Mouse (Mus musculus): ENCODE results near the gene Spaca4. TPM values are rescaled to one million over a fixed set of nuclear protein-coding genes. Genes with fewer than 3 reads are reported as not detected.

Gene Spaca4
- polyA plus RNA-seq, 1 experiment from 2014 or later = not detected

- ATAC-seq (ENCODE audit: low FRiP score) (peak; percentile 69), DNase-seq (ENCODE audit: low spot score) (peak; percentile 100)
- Histone ChIP-seq H3K4me2 (replicated peaks; ENCODE audit: low read depth, low read length) (peak within 1 kb of the TSS; percentile 84), H3K9me3 (ENCODE audit: control insufficient read depth, low read length) (no peaks in the 10 kb centered on the region), H3K4me3 (ENCODE audit: low read depth, low read length) (peak within 1 kb of the TSS; percentile 93), H3K9ac (ENCODE audit: low read depth, low read length) (peak within 1 kb of the TSS; percentile 95), H3K36me3 (ENCODE audit: control insufficient read depth, insufficient read depth, low read length) (peaks cover 10% of the 10 kb centered on the region), H3K4me1 (replicated peaks; ENCODE audit: control insufficient read depth, insufficient read depth, low read length) (peaks cover 17% of the 10 kb centered on the region), H3K27ac (ENCODE audit: low read depth, low read length) (peak within 1 kb of the TSS; percentile 81), H3K27me3 (ENCODE audit: control insufficient read depth, insufficient read depth, low read length) (no peaks in the 10 kb centered on the region)
- WGBS = 0% methylated on average over 39 of the region's 41 CpGs
These were observed 7.7 kb downstream of the Spaca4 start, which contains the start of gene Sphk2 for GRCm38 (mm10) chr7:45717918-45718297. Gene Sphk2, minus strand, starts transcription at chr7:45718002.

- H3K9ac ChIP-seq (ENCODE audit: low read depth, low read length) = peak overlapping the region; percentile 90
- peaks cover 14% of the 10 kb centered on the region for H3K36me3 ChIP-seq (ENCODE audit: control insufficient read depth, insufficient read depth, low read length)
- no peaks in the 10 kb centered on the region for H3K27me3 ChIP-seq (ENCODE audit: control insufficient read depth, insufficient read depth, low read length)
- H3K9me3 ChIP-seq (ENCODE audit: control insufficient read depth, low read length) = no peaks in the 10 kb centered on the region
- H3K4me1 ChIP-seq (replicated peaks; ENCODE audit: control insufficient read depth, insufficient read depth, low read length) = peaks cover 17% of the 10 kb centered on the region
- DNase-seq (ENCODE audit: low spot score) = no peak
- ATAC-seq (ENCODE audit: low FRiP score) = peak; percentile 47
- H3K27ac ChIP-seq (ENCODE audit: low read depth, low read length) = peak overlapping the region; percentile 81
- peak overlapping the region; percentile 93 for H3K4me3 ChIP-seq (ENCODE audit: low read depth, low read length)
- peak overlapping the region; percentile 84 for H3K4me2 ChIP-seq (replicated peaks; ENCODE audit: low read depth, low read length)
- 11% methylated on average over 31 of the region's 31 CpGs for WGBS
These were observed 8.4 kb downstream of the Spaca4 start for GRCm38 (mm10) chr7:45716952-45717917.

GRCm38 (mm10) chr7:45716460-45716857 lies 9.2 kb downstream of the Spaca4 start:
- no peak for DNase-seq (ENCODE audit: low spot score)
- Histone ChIP-seq H3K27me3 (ENCODE audit: control insufficient read depth, insufficient read depth, low read length) (no peaks in the 10 kb centered on the region), H3K4me1 (replicated peaks; ENCODE audit: control insufficient read depth, insufficient read depth, low read length) (peaks cover 17% of the 10 kb centered on the region), H3K9ac (ENCODE audit: low read depth, low read length) (no peak overlapping the region), H3K4me3 (ENCODE audit: low read depth, low read length) (peak overlapping the region; percentile 93; the same call in 1 of the 2 replicates), H3K36me3 (ENCODE audit: control insufficient read depth, insufficient read depth, low read length) (peaks cover 17% of the 10 kb centered on the region), H3K27ac (ENCODE audit: low read depth, low read length) (no peak overlapping the region), H3K9me3 (ENCODE audit: control insufficient read depth, low read length) (no peaks in the 10 kb centered on the region), H3K4me2 (replicated peaks; ENCODE audit: low read depth, low read length) (peak overlapping the region; percentile 86; the same call in 1 of the 2 replicates)
- no peak for ATAC-seq (ENCODE audit: low FRiP score)
- WGBS = 86% methylated on average over 3 of the region's 3 CpGs

GRCm38 (mm10) chr7:45715741-45716459 lies 9.7 kb downstream of the Spaca4 start:
- peak overlapping the region; percentile 86 for H3K4me2 ChIP-seq (replicated peaks; ENCODE audit: low read depth, low read length)
- 87% methylated on average over 19 of the region's 19 CpGs for WGBS
- H3K9ac ChIP-seq (ENCODE audit: low read depth, low read length) = 0 out of 2 replicates have a peak overlapping the region, but pooled peaks have one; percentile 17
- no peaks in the 10 kb centered on the region for H3K27me3 ChIP-seq (ENCODE audit: control insufficient read depth, insufficient read depth, low read length)
- ATAC-seq (ENCODE audit: low FRiP score) (no peak), DNase-seq (ENCODE audit: low spot score) (no peak)
- H3K27ac ChIP-seq (ENCODE audit: low read depth, low read length) = peak overlapping the region; percentile 34; the same call in 1 of the 2 replicates
- H3K36me3 ChIP-seq (ENCODE audit: control insufficient read depth, insufficient read depth, low read length) = peaks cover 15% of the 10 kb centered on the region
- H3K4me3 ChIP-seq (ENCODE audit: low read depth, low read length) = peak overlapping the region; percentile 65
- H3K4me1 ChIP-seq (replicated peaks; ENCODE audit: control insufficient read depth, insufficient read depth, low read length) = peaks cover 17% of the 10 kb centered on the region
- H3K9me3 ChIP-seq (ENCODE audit: control insufficient read depth, low read length) = no peaks in the 10 kb centered on the region

GRCm38 (mm10) chr7:45715090-45715708 lies 10.4 kb downstream of the Spaca4 start, which contains the start of gene Rpl18:
Gene Rpl18, plus strand, starts transcription at chr7:45715457.
- no peaks in the 10 kb centered on the region for H3K9me3 ChIP-seq (ENCODE audit: control insufficient read depth, low read length)
- peak within 1 kb of the TSS; percentile 65 for H3K4me3 ChIP-seq (ENCODE audit: low read depth, low read length)
- ATAC-seq (ENCODE audit: low FRiP score) (peak; percentile 91), DNase-seq (ENCODE audit: low spot score) (peak; percentile 95)
- H3K4me1 ChIP-seq (replicated peaks; ENCODE audit: control insufficient read depth, insufficient read depth, low read length) = peaks cover 17% of the 10 kb centered on the region
- no peaks in the 10 kb centered on the region for H3K27me3 ChIP-seq (ENCODE audit: control insufficient read depth, insufficient read depth, low read length)
- peak within 1 kb of the TSS; percentile 86 for H3K4me2 ChIP-seq (replicated peaks; ENCODE audit: low read depth, low read length)
- H3K9ac ChIP-seq (ENCODE audit: low read depth, low read length) = peak within 1 kb of the TSS; percentile 71
- 8% methylated on average over 34 of the region's 34 CpGs for WGBS
- H3K27ac ChIP-seq (ENCODE audit: low read depth, low read length) = peak within 1 kb of the TSS; percentile 34; the same call in 1 of the 2 replicates
- peaks cover 16% of the 10 kb centered on the region for H3K36me3 ChIP-seq (ENCODE audit: control insufficient read depth, insufficient read depth, low read length)

- 9% methylated on average over 14 of the region's 14 CpGs for WGBS
- ATAC-seq (ENCODE audit: low FRiP score) = peak; percentile 61; the same call in 1 of the 2 replicates
- Histone ChIP-seq H3K9ac (ENCODE audit: low read depth, low read length) (peak overlapping the region; percentile 71), H3K36me3 (ENCODE audit: control insufficient read depth, insufficient read depth, low read length) (peaks cover 13% of the 10 kb centered on the region), H3K27ac (ENCODE audit: low read depth, low read length) (no peak overlapping the region), H3K4me2 (replicated peaks; ENCODE audit: low read depth, low read length) (peak overlapping the region; percentile 86), H3K27me3 (ENCODE audit: control insufficient read depth, insufficient read depth, low read length) (no peaks in the 10 kb centered on the region), H3K4me3 (ENCODE audit: low read depth, low read length) (peak overlapping the region; percentile 65), H3K9me3 (ENCODE audit: control insufficient read depth, low read length) (no peaks in the 10 kb centered on the region), H3K4me1 (replicated peaks; ENCODE audit: control insufficient read depth, insufficient read depth, low read length) (peaks cover 21% of the 10 kb centered on the region)
- no peak for DNase-seq (ENCODE audit: low spot score)
These were observed 11.0 kb downstream of the Spaca4 start for GRCm38 (mm10) chr7:45714630-45715089.

GRCm38 (mm10) chr7:45713881-45714520 lies 11.6 kb downstream of the Spaca4 start:
- ATAC-seq (ENCODE audit: low FRiP score) (no peak), DNase-seq (ENCODE audit: low spot score) (no peak)
- H3K4me1 ChIP-seq (replicated peaks; ENCODE audit: control insufficient read depth, insufficient read depth, low read length) = peaks cover 23% of the 10 kb centered on the region
- no peak overlapping the region for H3K9ac ChIP-seq (ENCODE audit: low read depth, low read length)
- no peaks in the 10 kb centered on the region for H3K27me3 ChIP-seq (ENCODE audit: control insufficient read depth, insufficient read depth, low read length)
- peaks cover 13% of the 10 kb centered on the region for H3K36me3 ChIP-seq (ENCODE audit: control insufficient read depth, insufficient read depth, low read length)
- WGBS = 84% methylated on average over 6 of the region's 6 CpGs
- peak overlapping the region; percentile 65 for H3K4me3 ChIP-seq (ENCODE audit: low read depth, low read length)
- peak overlapping the region; percentile 86 for H3K4me2 ChIP-seq (replicated peaks; ENCODE audit: low read depth, low read length)
- H3K9me3 ChIP-seq (ENCODE audit: control insufficient read depth, low read length) = no peaks in the 10 kb centered on the region
- no peak overlapping the region for H3K27ac ChIP-seq (ENCODE audit: low read depth, low read length)

GRCm38 (mm10) chr7:45713396-45713795 lies 12.2 kb downstream of the Spaca4 start:
- no peak overlapping the region for H3K9ac ChIP-seq (ENCODE audit: low read depth, low read length)
- no peak overlapping the region for H3K27ac ChIP-seq (ENCODE audit: low read depth, low read length)
- DNase-seq (ENCODE audit: low spot score) (no peak), ATAC-seq (ENCODE audit: low FRiP score) (no peak)
- H3K4me3 ChIP-seq (ENCODE audit: low read depth, low read length) = no peak overlapping the region
- H3K36me3 ChIP-seq (ENCODE audit: control insufficient read depth, insufficient read depth, low read length) = peaks cover 13% of the 10 kb centered on the region
- no peak overlapping the region for H3K4me2 ChIP-seq (replicated peaks; ENCODE audit: low read depth, low read length)
- peaks cover 25% of the 10 kb centered on the region for H3K4me1 ChIP-seq (replicated peaks; ENCODE audit: control insufficient read depth, insufficient read depth, low read length)
- WGBS = 95% methylated on average over 16 of the region's 16 CpGs
- H3K9me3 ChIP-seq (ENCODE audit: control insufficient read depth, low read length) = no peaks in the 10 kb centered on the region
- H3K27me3 ChIP-seq (ENCODE audit: control insufficient read depth, insufficient read depth, low read length) = no peaks in the 10 kb centered on the region

All from hindbrain, embryonic 11.5 days (tissue).